Mouse (Mus musculus) layer of hippocampus, postnatal 36 days (tissue): Measurements from ENCODE around the gene Padi2. TPM values are rescaled to one million over a fixed set of nuclear protein-coding genes. Genes with fewer than 3 reads are reported as not detected.

ENCODE experiments used
- DNase-seq, 2 experiments: peaks; one replicate each; pipeline ENCODE4 v3.0.0; 2022
- total RNA-seq, 2 experiments: library from RNA; stranded (reverse); gene quantifications; 2 replicates each; pipeline ENCODE4 v1.2.3; 2021

The Padi2 gene
- total RNA-seq, 2 experiments from 2014 or later = 22.1 to 24.4 TPM

GRCm38 (mm10) chr4:140925648-140926047 lies 19.5 kb downstream of the Padi2 start:
- no peak for DNase-seq

- no peak for DNase-seq
Measured at GRCm38 (mm10) chr4:140928349-140928748, 22.2 kb downstream of the Padi2 start.

- DNase-seq = peak; percentile 60 to 71
Measured at GRCm38 (mm10) chr4:140929745-140930144, 23.6 kb downstream of the Padi2 start.

- DNase-seq = no peak
Measured at GRCm38 (mm10) chr4:140930900-140931470, 24.8 kb downstream of the Padi2 start.

- DNase-seq = no peak
Measured at GRCm38 (mm10) chr4:140935643-140936042, 29.5 kb downstream of the Padi2 start.

GRCm38 (mm10) chr4:140944356-140944755 lies 38.2 kb downstream of the Padi2 start:
- DNase-seq = no peak

GRCm38 (mm10) chr4:140944961-140945442 lies 38.9 kb downstream of the Padi2 start:
- no peak for DNase-seq

- DNase-seq = no peak
Measured at GRCm38 (mm10) chr4:140945571-140945970, 39.4 kb downstream of the Padi2 start.

- no peak for DNase-seq
Measured at GRCm38 (mm10) chr4:140946048-140946447, 39.9 kb downstream of the Padi2 start.

GRCm38 (mm10) chr4:140946580-140947205 lies 40.5 kb downstream of the Padi2 start:
- no peak for DNase-seq

GRCm38 (mm10) chr4:140947487-140948440 lies 41.6 kb downstream of the Padi2 start:
- no peak for DNase-seq

GRCm38 (mm10) chr4:140948481-140948880 lies 42.3 kb downstream of the Padi2 start:
- no peak for DNase-seq

- no peak for DNase-seq
Measured at GRCm38 (mm10) chr4:140949052-140949451, 42.9 kb downstream of the Padi2 start.

GRCm38 (mm10) chr4:140949616-140950015 lies 43.5 kb downstream of the Padi2 start:
- no peak for DNase-seq

- DNase-seq = no peak
Measured at GRCm38 (mm10) chr4:140950574-140950973, 44.4 kb downstream of the Padi2 start.

GRCm38 (mm10) chr4:140951861-140952641 lies 45.9 kb downstream of the Padi2 start:
- DNase-seq = no peak

GRCm38 (mm10) chr4:140957131-140957702 lies 51.1 kb downstream of the Padi2 start:
- no peak for DNase-seq

- DNase-seq = peak; percentile 76 to 78
Measured at GRCm38 (mm10) chr4:140957725-140958124, 51.6 kb downstream of the Padi2 start.

GRCm38 (mm10) chr4:140958319-140958718 lies 52.2 kb downstream of the Padi2 start:
- DNase-seq = no peak

GRCm38 (mm10) chr4:140959128-140959679 lies 53.1 kb downstream of the Padi2 start:
- no peak for DNase-seq

- DNase-seq = no peak
Measured at GRCm38 (mm10) chr4:140959715-140960479, 53.8 kb downstream of the Padi2 start.
